Mouse (Mus musculus) thymus, postnatal 25 days (tissue): ENCODE measurements around the gene Henmt1.

Experiments
- DNase-seq: peaks from one replicate; pipeline ENCODE4 v3.0.0; 2022

Henmt1 gene

GRCm38 (mm10) chr3:108939573-108939972 lies at the start of gene Henmt1:
Henmt1 (plus strand) TSS chr3:108939873.
- DNase-seq, result no peak

DNA sequence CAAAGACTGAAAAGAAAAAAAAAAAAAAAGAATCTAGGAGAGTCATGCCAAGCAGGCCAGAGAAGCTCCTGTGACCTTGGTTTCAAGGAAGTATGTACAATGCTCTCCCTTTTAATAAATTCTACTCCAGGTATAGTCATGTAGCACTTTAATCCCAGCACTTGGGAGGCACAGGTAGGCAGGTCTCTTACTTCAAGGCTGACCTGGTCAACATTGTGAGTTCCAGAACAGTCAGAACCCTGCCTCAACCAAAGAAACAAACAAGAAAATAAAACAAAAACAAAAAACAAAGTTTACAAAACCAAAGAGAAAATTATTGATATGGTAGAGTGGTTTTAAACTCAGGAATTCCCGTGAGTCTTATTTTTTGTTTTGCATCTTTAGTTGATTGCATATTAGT lies 49.8 kb upstream of the Henmt1 start, which contains the start of gene Fndc7:
Fndc7 (minus strand) TSS at position 101 of the 400 bp plus-strand sequence.
- no peak for DNase-seq

DNA sequence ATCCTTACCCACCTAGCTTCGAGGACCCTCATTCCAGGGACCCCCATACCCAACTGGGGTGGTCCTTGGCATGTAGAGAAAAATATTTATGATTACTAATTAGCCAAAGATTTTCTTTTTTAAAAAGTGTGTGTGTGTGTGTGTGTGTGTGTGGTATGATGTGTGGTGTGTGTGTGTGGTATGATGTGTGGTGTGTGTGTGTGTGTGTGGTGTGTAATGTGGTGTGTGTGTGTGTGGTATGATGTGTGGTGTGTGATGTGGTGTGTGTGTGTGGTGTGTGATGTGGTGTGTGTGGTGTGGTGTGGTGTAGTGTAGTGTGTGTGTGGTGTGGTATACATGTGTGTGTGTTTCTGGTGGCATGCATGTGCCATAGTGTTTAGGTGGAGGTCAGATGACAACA lies 47.6 kb upstream of the Henmt1 start:
- DNase-seq, result no peak

GRCm38 (mm10) chr3:108892914-108893313 lies 46.8 kb upstream of the Henmt1 start:
- no peak for DNase-seq

- DNase-seq, result no peak
Measured at GRCm38 (mm10) chr3:108898640-108899039, 41.0 kb upstream of the Henmt1 start.

- no peak for DNase-seq
Measured at GRCm38 (mm10) chr3:108900147-108900546, 39.5 kb upstream of the Henmt1 start.

DNA sequence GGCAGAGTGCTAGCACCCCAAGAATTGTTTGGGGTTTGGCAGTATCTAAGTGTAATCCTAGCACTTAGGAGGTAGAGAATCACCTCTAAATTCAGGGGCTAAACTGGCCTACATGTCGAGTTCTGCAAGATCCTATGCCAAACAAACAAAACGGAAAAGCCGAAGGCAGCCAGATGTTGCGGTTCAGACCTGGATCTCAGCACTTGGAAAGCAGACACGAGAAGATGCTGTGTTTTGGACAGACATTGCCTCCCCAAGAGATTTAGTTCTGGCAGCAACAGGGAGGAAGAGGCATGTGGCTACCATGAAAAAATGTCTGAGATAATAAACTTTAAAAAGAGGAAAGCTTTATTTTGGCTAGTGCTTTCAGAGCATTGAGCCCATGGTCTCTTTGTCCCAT lies 39.0 kb upstream of the Henmt1 start:
- DNase-seq, result no peak

GRCm38 (mm10) chr3:108902038-108902437 lies 37.6 kb upstream of the Henmt1 start:
- DNase-seq, result no peak

DNA sequence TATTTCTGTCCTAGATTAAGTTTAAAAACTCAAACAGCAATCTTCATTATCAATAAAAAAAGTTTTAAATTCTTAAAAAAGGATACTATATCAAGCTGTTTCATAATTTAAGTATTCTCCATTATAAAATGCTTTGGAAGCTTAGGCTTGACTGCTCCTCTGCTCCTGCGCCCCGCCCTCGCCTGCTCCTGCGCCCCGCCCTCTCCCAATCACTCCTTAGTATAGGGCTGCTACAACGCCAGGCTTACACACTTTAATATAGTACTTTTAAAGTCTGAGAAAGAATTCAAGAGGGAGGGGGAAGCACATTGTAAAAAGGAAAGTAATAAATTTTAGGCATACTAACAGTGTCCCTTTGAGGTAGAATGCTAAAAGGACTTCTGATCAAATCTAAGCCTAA lies 36.7 kb upstream of the Henmt1 start:
- no peak for DNase-seq

DNA sequence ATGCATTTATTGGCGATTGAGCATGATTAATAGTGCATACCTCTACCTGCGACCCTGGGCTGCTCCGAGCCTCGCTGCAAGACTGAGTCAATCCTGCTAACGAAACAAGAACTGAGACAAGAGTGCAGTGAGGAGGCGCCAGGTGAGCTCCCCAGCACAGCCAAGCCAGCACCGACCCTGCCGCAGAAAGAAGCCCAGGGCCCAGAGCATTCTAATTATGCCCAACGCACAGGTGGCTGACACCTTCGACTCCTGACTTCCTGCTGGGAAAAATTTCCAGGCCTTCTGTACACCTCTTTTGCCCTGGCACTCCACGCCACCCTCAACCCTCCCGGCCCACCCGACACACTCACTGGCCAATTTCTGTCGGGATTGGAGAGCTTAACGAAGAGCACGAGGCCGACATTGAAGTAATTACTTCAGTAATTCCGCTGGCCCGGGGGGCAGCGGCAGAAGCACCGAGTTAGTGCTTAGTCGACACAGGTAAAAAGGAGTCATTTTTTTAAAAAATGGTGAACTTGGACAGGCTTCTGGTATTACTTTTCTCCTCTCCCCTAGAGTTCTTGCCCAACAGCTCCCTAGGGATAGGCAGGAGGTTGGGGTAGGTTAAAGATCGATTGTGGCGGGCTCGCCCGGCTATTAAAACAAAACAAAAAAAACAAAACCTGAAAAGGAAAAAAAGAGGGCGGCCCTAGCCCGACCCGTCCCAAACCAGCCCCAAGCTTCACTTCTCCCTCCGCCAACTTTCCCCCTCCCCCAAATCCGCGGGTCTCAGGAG lies 29.2 kb upstream of the Henmt1 start:
- peak; percentile 42 for DNase-seq

DNA sequence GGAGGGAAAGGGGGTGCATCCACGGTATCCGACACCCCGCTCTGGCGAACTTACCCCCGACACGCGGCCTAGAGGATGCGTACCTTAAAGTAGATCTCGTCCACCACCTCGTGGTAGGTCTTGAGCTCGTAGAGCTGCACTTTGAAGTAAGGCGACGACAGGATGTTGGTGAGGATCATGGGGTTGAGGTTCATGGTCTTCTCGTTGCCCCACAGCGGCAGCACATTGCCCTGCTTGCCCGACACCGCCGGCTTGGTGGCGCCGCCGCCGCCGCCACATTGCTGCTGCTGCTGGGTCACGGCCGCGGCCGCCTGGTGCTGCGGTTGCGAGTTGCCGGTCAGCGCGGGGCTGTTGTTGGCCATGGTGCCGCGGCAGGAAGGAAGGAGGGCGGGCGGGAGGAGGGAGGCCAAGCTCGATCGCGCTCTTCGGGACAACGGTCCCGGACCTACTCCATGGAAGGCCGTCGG lies 28.6 kb upstream of the Henmt1 start:
- DNase-seq, result peak; percentile 87

- DNase-seq, result peak; percentile 94
Measured at GRCm38 (mm10) chr3:108911548-108912413, 27.9 kb upstream of the Henmt1 start, which contains the start of gene Prpf38b. Prpf38b (minus strand) TSS chr3:108911727.

- no peak for DNase-seq
Measured at GRCm38 (mm10) chr3:108915999-108916398, 23.7 kb upstream of the Henmt1 start.

DNA sequence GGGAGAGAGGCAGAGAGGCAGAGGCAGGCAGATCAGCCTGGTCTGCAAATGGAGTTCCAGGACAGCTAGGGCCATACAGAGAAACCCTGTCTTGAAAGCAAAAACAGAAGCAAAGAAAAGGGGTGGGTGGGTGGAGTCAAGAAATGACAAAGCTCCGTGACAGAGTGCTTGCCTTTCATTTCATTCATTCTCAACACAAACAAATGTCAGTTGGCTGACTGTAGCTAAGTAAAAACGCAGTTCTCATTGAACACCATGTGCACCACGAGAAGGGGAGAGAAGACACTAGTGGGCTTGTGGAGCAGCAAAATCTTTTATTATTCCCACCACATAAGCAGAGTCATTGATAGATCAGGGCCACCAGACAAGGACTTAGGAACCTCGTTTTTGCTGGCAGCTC lies 22.8 kb upstream of the Henmt1 start:
- DNase-seq, result no peak

DNA sequence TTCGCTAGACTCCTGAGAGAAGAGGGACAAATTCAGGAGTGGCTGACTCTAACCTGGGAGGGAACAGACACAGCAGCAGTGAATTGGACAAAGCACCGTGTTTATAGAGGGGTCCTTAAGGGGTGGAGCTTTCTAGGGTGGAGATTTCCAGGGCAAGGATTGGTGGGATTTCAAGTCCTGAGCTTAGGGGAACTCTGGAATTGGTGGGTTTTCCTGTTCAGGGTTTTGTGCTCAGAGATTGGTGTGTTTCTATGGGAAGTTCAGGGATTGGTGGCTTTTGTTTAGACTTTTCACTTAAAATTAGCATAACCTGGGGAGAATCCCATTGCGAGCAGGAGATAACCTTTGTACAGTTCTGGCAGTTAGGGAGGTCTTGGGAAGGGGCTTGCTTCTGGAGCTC lies 21.7 kb upstream of the Henmt1 start:
- no peak for DNase-seq

DNA sequence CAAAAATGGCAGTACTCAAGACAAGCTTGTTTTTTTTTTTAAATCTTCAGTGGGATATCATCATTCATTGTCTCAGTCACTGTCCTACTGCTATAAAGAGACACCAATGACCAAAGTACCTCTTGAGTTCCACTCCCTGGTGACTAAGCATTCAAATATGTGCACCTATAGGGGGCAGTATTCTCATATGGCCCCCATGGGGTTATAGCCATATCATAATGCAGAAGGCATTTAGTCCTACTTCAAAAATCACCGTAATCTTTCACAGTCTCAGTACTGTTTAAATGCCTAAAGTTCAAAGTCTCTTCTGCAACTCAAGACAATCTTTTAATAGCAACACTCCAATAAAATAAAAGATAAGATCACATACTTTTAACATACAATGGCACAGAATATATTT lies 20.8 kb upstream of the Henmt1 start:
- no peak for DNase-seq

GRCm38 (mm10) chr3:108920442-108921070 lies 19.1 kb upstream of the Henmt1 start:
- DNase-seq, result no peak

GRCm38 (mm10) chr3:108921822-108922221 lies 17.9 kb upstream of the Henmt1 start:
- DNase-seq, result no peak

DNA sequence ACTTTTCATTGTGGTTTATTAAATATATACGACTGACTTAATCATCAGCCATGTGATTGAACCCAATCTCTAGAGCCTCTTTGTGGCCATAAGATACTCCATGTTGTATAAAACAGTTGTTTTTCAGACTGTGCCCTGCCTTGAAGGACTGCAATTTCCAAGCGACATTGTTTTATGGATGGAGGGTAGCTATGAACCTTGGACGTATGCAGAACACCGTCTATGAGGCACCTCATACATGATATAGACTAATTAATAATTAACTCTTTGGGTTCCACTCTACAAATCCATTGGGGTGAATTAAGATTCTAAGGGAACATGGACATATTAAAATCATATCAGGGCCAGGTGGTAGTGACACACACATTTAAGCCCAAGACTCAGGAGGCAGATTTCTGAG lies 14.0 kb upstream of the Henmt1 start:
- DNase-seq, result no peak

DNA sequence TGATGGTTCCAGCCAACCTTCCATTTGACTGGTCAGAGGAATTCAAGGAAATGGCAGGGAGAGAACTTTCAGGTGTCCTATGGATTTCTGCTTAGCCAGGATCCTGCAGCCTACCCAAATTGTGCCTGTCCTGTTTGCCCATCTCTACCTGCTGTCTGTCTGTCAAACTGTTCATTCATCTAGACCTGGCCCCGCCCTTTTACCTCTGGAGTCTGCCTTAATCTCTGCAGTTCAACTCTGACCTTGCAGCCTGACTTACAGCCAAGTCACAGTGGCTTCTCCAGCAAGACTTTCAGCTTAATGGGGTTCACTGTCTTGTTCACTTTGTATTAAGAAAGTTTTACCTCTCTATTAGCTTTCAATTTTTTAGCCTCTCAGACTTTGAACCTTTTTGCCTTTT lies 13.4 kb upstream of the Henmt1 start:
- no peak for DNase-seq

GRCm38 (mm10) chr3:108933557-108933956 lies 6.1 kb upstream of the Henmt1 start:
- no peak for DNase-seq

- no peak for DNase-seq
Measured at GRCm38 (mm10) chr3:108938691-108939090, 982 bp upstream of the Henmt1 start.

DNA sequence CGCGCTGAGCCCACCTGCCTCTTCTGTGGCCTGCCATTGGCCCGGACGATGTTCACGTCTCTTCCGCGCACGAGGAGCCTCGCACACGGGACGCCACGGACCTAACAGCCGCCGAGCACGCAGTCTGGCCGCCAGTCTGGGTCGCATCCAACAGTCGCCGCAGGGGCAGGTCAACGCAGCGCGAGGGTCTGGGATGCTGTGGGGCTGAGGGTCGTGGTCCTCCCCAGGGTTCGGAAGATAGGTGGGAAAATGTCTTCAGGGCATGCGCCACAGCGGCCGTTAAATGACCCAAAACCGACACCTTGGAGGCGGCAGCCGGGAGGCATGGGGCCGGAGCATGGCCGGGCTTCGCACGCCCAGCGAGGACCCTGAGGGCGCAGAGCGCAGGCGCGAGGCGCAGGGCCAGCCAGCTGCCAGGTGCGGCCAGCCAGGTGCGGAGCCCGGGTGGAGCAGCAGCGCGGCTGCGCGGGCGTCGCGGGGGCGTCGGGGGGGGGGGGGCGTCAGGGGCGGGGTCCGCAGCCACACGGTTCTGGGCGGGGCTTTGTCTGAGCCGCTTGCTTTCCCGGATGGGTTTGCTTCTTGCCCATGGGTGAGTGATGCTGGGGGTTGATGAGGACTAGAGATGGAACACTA lies 444 bp downstream of the Henmt1 start, which contains the start of gene Gm9857:
Gm9857 (minus strand) TSS at position 445 of the 633 bp plus-strand sequence.
- peak; percentile 20 for DNase-seq
